Mouse (Mus musculus): ENCODE results near the gene Hal. TPM values are rescaled to one million over a fixed set of nuclear protein-coding genes. Genes with fewer than 3 reads are reported as not detected.

The Hal gene
- polyA plus RNA-seq, 1 experiment from 2014 or later: 0.44 TPM

- in situ Hi-C loops (cut with MboI; ENCODE audit: low pct_unique_long_range_greater_than_20kb): no loop called here
- H3K27me3 ChIP-seq: no peaks in the 10 kb centered on the region
- TF ChIP-seq CTCF (IDR thresholded peaks at IDR 0.05): no peak
- CTCF ChIA-PET: interaction anchor here (0.9 kb wide), 1 partner anchor 24 kb away, joined by 3 read pairs; no protein-coding TSS in a partner anchor
- POLR2A ChIA-PET: interaction anchor here (0.5 kb wide), 1 partner anchor 56 kb away, joined by 4 read pairs; no protein-coding TSS in a partner anchor
- DNase-seq (ENCODE audit: low read depth, low spot score): no peak
- no peak for ATAC-seq
Measured at GRCm38 (mm10) chr10:93515419-93515818, 26.9 kb downstream of the Hal start.

DNA sequence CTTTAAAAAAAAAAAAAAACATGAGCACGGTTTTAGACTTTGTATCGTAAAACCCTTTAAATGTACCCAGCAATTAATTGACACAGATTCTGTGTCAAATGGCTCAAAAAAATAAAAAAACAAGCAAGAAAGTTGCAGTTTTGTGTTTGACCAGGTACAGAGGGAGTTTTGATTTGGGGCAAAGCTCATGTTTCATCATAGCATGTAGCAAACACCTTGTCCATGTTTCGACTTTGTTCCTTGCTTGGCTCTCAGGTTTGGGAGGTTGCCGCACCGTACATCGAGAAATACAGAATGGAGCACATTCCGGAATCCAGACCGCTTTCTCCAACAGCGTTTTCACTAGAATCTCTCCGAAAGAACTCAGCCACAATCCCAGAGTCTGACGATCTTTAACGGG is 27.4 kb downstream of the Hal start:
- DNase-seq (ENCODE audit: low read depth, low spot score): no peak
- ChIA-PET CTCF (interaction anchor here (0.9 kb wide), 1 partner anchor 24 kb away, joined by 3 read pairs; no protein-coding TSS in a partner anchor), POLR2A (no interaction called here)
- H3K27me3 ChIP-seq: no peaks in the 10 kb centered on the region
- in situ Hi-C loops (cut with MboI; ENCODE audit: low pct_unique_long_range_greater_than_20kb): no loop called here
- no peak for TF ChIP-seq CTCF (IDR thresholded peaks at IDR 0.05)
- ATAC-seq: no peak

GRCm38 (mm10) chr10:93517754-93518153 is 29.2 kb downstream of the Hal start:
- ChIA-PET POLR2A (no interaction called here), CTCF (no interaction called here)
- no peaks in the 10 kb centered on the region for H3K27me3 ChIP-seq
- TF ChIP-seq CTCF (IDR thresholded peaks at IDR 0.05): no peak
- DNase-seq (ENCODE audit: low read depth, low spot score) (no peak), ATAC-seq (no peak)
- in situ Hi-C loops (cut with MboI; ENCODE audit: low pct_unique_long_range_greater_than_20kb): no loop called here

DNA sequence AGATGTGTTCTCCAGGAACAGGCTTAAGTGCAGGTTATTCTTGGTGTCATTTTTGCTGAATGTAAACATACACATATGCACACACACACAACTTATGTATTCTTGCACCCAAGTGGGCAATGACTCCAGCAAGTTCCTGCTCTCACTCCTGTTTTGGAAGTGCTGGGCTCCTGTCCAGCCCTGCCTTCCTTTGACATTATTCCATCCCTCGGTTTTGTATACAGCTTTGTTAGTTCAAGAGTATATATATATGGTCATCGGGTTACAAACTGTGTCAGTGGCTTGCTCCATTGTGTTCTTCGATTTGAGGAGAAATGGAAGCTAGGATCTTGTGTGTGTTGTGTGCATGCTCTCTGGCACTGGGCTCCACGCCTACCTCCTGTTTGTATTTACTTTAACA is 29.6 kb downstream of the Hal start:
- no peak for DNase-seq (ENCODE audit: low read depth, low spot score)

DNA sequence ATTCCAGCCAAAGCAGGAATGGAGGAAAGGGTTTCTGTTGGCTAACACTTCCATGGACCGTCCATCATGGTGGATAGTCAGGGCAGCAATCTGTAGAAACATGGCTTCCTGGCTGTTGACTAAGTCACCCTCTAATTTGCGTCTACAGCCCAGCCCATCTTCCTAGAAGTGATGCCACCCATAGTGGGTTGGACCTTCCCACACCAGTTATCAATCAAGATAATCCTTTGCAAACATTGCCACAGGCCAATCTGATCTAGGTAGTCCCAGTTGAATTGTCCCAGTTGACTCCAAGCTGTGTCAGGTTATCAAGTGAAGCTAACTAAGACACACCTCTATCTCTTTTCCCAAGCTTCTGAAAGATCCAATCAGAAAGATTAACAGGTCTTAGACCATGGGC is 30.1 kb downstream of the Hal start:
- TF ChIP-seq CTCF (IDR thresholded peaks at IDR 0.05): no peak
- no peak for ATAC-seq
- H3K27me3 ChIP-seq: no peaks in the 10 kb centered on the region
- no peak for DNase-seq (ENCODE audit: low read depth, low spot score)
- ChIA-PET POLR2A (interaction anchor here (0.6 kb wide), 1 partner anchor 17 kb away, joined by 4 read pairs; no protein-coding TSS in a partner anchor), CTCF (no interaction called here)
- in situ Hi-C loops (cut with MboI; ENCODE audit: low pct_unique_long_range_greater_than_20kb): no loop called here

More for the DNA sequence above, 29.6 kb downstream of the Hal start:
- in situ Hi-C loops (cut with MboI; ENCODE audit: low pct_unique_long_range_greater_than_20kb): no loop called here
- no peak for TF ChIP-seq CTCF (IDR thresholded peaks at IDR 0.05)
- ATAC-seq: no peak
- ChIA-PET POLR2A (interaction anchor here (0.6 kb wide), 1 partner anchor 18 kb away, joined by 4 read pairs; no protein-coding TSS in a partner anchor), CTCF (no interaction called here)
- no peaks in the 10 kb centered on the region for H3K27me3 ChIP-seq

DNA sequence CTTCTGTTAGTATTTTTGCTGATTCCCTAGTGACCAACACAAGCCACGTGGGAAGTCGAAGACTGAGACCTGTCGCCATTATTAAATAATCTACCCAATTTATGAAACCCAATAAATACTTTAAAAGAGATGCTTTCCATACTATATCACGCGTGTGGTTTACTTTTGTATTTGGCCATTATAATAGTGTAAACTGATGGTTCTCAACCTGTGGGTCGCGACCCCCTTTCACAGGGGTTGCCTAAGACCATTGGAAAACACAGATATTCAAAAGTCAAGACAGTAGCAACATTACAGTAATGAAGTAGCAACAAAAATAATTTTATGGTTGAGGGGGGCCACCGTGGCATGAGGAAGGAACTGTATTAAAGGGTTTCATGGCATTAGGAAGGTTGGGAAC is 30.6 kb downstream of the Hal start:
- DNase-seq (ENCODE audit: low read depth, low spot score) (no peak), ATAC-seq (no peak)
- H3K27me3 ChIP-seq: no peaks in the 10 kb centered on the region
- in situ Hi-C loops (cut with MboI; ENCODE audit: low pct_unique_long_range_greater_than_20kb): no loop called here
- no peak for TF ChIP-seq CTCF (IDR thresholded peaks at IDR 0.05)
- ChIA-PET POLR2A (no interaction called here), CTCF (no interaction called here)

GRCm38 (mm10) chr10:93519756-93520155 is 31.2 kb downstream of the Hal start:
- no peaks in the 10 kb centered on the region for H3K27me3 ChIP-seq
- in situ Hi-C loops (cut with MboI; ENCODE audit: low pct_unique_long_range_greater_than_20kb): no loop called here
- ChIA-PET CTCF (no interaction called here), POLR2A (no interaction called here)
- DNase-seq (ENCODE audit: low read depth, low spot score): no peak
- no peak for TF ChIP-seq CTCF (IDR thresholded peaks at IDR 0.05)
- ATAC-seq: no peak

DNA sequence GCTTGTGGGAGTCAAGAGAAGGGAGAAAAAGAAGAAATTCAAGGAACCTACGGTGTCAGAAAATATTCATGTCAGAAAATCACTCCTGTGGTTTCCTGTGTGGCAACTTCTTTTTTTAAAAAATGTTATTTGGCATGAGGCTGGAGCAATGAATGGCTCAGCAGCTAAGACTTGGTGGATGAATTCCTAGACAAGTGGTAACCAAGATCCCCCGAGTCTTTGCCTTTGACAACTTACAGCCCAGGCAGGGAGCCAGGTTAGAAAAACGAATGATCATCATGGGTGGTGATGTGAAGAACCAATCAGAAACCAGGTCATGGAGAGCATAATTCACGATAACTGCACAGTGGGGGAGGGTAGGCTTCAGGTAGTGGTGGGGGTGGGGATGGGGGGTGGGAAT is 32.4 kb downstream of the Hal start:
- POLR2A ChIA-PET: no interaction called here
- in situ Hi-C loops (cut with MboI; ENCODE audit: low pct_unique_long_range_greater_than_20kb): no loop called here
- DNase-seq (ENCODE audit: low read depth, low spot score) (no peak), ATAC-seq (peak; percentile 44)
- CTCF ChIA-PET: interaction anchor here (1.1 kb wide), 1 partner anchor 28 kb away, joined by 3 read pairs; no protein-coding TSS in a partner anchor
- no peaks in the 10 kb centered on the region for H3K27me3 ChIP-seq
- TF ChIP-seq CTCF (IDR thresholded peaks at IDR 0.05): no peak

DNA sequence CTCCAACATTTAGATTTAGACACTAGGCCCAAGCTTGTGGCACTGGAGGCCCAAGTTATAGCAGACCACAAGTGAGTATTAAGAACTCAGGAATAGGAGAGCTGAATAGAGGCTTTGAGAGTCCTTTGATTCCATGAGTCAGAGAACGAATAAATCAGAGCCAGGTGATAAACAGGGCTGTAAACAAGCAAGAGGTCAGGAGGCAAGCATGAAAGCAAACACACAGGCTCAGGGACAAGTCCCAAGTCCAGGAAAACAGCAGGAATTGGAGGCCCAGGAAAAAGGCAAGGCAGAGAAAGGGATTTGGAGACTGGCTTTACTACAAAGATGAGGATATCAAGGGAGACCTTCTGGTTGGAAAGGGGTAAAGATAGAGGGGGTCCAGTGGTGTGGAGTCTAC is 36.8 kb downstream of the Hal start:
- no peak for TF ChIP-seq CTCF (IDR thresholded peaks at IDR 0.05)
- no peaks in the 10 kb centered on the region for H3K27me3 ChIP-seq
- no peak for ATAC-seq
- POLR2A ChIA-PET: no interaction called here
- CTCF ChIA-PET: no interaction called here
- in situ Hi-C loops (cut with MboI; ENCODE audit: low pct_unique_long_range_greater_than_20kb): no loop called here
- DNase-seq (ENCODE audit: low read depth, low spot score): no peak

DNA sequence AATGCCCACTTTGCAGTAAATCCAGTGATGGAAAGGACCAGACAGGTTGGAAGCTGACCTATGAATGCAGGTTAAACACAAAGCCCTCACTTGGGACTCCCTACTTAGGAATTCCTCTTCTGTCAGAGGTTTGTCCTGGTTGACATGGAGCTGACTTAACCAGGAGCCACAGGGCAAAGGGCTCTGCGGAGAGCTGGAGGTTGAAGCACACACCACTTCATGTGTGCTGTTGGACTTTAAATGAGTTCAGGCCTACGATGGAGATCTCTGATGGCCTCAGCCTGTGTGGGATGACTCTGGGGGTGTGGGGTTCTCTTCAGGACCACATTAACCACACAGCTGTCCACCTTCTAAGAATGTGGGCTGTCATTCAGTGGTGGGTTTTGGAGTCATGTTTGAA is 49.7 kb downstream of the Hal start:
- ChIA-PET CTCF (interaction anchor here (1.3 kb wide), 1 partner anchor 11 kb away, joined by 6 read pairs; no protein-coding TSS in a partner anchor), POLR2A (no interaction called here)
- in situ Hi-C loops (cut with MboI; ENCODE audit: low pct_unique_long_range_greater_than_20kb): no loop called here
- no peaks in the 10 kb centered on the region for H3K27me3 ChIP-seq
- DNase-seq (ENCODE audit: low read depth, low spot score) (no peak), ATAC-seq (no peak)
- TF ChIP-seq CTCF (IDR thresholded peaks at IDR 0.05): no peak

DNA sequence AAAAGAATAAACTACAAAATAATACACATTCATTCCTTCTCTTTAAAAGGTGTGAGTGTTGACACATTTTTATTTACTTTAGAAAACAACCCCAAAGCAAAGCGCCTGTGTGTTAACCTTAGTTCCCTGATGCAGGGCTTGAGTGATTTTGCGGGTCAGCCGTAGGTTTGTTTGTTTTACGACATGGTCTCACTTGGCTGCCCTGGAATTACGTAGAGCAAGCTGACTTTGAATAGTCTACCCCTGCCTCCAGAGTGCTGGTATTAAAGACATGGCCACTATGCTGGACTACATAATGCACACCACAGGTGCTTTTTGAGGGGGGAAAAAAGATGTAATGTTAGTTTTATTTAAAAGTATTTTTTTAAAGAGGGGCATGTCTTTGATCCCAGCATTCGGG is 50.2 kb downstream of the Hal start:
- no peak for ATAC-seq
- H3K27me3 ChIP-seq: no peaks in the 10 kb centered on the region
- no peak for TF ChIP-seq CTCF (IDR thresholded peaks at IDR 0.05)
- POLR2A ChIA-PET: no interaction called here
- CTCF ChIA-PET: interaction anchor here (1.3 kb wide), 1 partner anchor 11 kb away, joined by 6 read pairs; no protein-coding TSS in a partner anchor
- DNase-seq (ENCODE audit: low read depth, low spot score): no peak
- in situ Hi-C loops (cut with MboI; ENCODE audit: low pct_unique_long_range_greater_than_20kb): no loop called here
